Mouse (Mus musculus): ENCODE measurements around the gene Fcmr. TPM values are rescaled to one million over a fixed set of nuclear protein-coding genes. Genes with fewer than 3 reads are reported as not detected.

Gene Fcmr
- total RNA-seq, 2 experiments from 2014 or later: not detected

DNA sequence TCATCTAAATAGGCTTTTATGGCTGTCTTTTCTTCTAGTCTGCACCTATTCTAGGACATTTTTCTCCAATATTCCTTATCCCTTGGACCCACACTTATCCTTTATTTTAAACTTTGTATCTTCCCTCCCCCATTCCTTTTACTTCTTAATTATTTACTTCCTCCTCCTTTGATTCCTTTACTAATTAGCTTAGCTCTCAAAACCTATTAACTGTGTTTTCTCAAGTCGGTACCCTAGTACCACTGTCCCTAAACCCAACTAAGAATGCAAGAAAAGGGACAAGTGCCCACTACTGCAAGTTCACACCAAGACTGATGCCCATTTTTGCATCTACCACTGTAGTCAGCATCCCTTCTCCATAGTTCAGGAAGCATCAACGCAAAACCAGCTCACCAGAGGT lies 9.7 kb upstream of the Fcmr start:
- no peak for DNase-seq (ENCODE audit: low spot score in 2 of 2)

- DNase-seq (ENCODE audit: low spot score in 2 of 2): no peak
These were observed 8.0 kb upstream of the Fcmr start for GRCm38 (mm10) chr1:130857456-130857855.

GRCm38 (mm10) chr1:130864238-130864637 lies 1.2 kb upstream of the Fcmr start:
- peak in 1 of 2 experiments; percentile 25 for DNase-seq (ENCODE audit: low spot score in 2 of 2)

DNA sequence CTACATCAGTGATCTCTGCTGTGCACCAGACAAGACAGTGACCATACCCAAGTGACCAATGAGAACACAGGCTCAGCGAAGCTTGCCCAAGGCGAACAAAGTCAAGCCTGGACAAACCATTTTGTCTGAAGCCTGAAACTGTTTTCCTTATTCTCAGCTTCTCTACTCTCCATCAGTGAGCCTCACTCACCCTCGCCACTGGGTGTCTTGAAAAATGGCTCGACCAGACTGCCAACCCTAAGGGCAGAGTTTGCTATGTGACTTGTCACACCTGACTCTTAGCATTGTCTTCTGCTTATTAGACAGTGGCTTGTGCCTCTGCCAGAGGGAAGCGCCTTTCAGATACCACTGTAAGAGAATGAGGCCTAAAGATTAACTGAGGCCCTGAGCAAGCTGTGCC lies 728 bp upstream of the Fcmr start:
- DNase-seq (ENCODE audit: low spot score in 2 of 2): no peak

- DNase-seq (ENCODE audit: low spot score in 2 of 2): no peak
These were observed 7.4 kb downstream of the Fcmr start for GRCm38 (mm10) chr1:130872912-130873311.

GRCm38 (mm10) chr1:130875139-130875538 lies 9.7 kb downstream of the Fcmr start:
- peak; percentile 44 to 48 for DNase-seq (ENCODE audit: low spot score in 2 of 2)

DNA sequence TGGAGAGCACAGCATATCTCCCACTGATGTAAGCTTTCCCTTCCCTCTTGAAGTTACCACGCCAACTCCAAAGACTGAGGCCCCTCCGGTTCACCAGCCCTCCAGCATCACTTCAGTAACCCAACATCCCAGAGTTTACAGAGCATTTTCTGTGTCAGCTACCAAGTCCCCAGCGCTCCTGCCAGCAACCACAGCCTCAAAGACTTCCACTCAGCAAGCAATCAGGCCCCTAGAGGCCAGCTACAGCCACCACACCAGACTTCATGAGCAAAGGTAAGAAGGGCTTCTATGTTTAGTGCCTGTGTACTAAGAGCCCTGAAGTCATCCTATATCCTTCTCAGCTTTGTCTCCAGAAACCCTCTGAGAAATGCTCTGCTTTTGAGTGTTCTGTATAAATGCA lies 10.4 kb downstream of the Fcmr start:
- DNase-seq (ENCODE audit: low spot score in 2 of 2): no peak

- peak; percentile 46 to 57 for DNase-seq (ENCODE audit: low spot score in 2 of 2)
These were observed 11.6 kb downstream of the Fcmr start for GRCm38 (mm10) chr1:130876931-130877509.

GRCm38 (mm10) chr1:130877889-130878614 lies 12.6 kb downstream of the Fcmr start:
- DNase-seq (ENCODE audit: low spot score in 2 of 2): peak; percentile 14 to 25

GRCm38 (mm10) chr1:130879927-130880326 lies 14.5 kb downstream of the Fcmr start:
- DNase-seq (ENCODE audit: low spot score in 2 of 2): no peak

DNA sequence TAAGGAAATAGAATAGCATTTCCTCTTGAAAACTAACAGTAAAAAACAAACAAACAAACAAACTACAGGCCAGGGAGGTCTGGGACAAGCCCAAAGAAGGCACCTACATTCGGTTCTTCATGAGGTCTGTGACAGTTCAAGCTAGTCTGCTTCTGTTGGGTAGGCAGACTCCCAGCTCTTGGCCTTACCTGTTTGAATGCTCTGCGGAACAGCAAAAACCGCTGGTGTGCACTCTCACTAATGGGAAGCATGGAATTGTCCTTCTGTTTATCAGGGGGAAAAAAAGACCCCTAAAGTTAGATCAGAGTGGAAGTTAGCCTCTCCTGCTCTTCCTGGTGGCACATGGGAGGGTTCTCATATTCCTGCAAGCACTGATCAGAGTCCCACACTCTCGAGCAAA lies 17.7 kb downstream of the Fcmr start:
- DNase-seq (ENCODE audit: low spot score in 2 of 2): no peak

DNA sequence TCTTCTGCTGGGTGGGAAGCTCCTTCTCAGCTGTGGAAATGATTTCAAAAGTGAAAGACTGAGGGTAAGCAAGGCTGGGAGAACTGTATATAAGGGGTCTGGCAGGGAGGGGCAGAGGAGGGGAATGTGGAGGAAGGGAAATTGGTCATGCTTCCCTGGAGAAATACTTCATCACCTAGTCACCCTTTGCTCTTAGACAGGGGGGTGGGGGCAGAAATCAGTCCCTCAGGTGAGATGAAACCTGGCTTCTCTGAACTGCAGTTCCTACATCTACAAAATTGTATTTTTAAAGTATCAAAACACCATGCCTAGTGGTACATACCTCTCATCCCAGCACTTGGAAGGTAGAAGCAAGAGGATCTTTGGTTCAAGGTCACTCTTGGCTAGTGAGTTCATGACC lies 21.9 kb downstream of the Fcmr start, which contains the start of gene Il24:
Gene Il24, minus strand, starts transcription at position 101 of the 400 bp plus-strand sequence.
- DNase-seq (ENCODE audit: low spot score in 2 of 2): no peak

DNA sequence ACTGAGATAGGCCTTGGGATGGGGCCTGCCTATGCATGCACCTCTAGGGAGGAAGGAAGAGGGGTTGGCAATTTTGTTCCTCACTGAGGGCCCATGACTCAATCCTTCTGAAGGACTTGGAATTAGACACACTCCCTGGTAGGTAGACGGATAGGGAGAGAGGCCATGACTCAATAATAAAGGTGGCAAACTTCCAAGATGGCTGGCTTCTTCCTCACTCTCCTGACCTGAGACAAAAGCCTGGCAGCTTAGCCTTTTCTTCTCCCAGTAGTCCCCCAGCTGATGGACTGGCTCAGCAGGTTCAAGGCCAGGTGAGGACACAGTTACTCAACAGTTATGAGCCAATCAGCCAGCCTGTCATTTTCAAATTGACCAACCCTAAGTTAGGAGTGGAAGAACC lies 27.0 kb downstream of the Fcmr start:
- no peak for DNase-seq (ENCODE audit: low spot score in 2 of 2)

DNA sequence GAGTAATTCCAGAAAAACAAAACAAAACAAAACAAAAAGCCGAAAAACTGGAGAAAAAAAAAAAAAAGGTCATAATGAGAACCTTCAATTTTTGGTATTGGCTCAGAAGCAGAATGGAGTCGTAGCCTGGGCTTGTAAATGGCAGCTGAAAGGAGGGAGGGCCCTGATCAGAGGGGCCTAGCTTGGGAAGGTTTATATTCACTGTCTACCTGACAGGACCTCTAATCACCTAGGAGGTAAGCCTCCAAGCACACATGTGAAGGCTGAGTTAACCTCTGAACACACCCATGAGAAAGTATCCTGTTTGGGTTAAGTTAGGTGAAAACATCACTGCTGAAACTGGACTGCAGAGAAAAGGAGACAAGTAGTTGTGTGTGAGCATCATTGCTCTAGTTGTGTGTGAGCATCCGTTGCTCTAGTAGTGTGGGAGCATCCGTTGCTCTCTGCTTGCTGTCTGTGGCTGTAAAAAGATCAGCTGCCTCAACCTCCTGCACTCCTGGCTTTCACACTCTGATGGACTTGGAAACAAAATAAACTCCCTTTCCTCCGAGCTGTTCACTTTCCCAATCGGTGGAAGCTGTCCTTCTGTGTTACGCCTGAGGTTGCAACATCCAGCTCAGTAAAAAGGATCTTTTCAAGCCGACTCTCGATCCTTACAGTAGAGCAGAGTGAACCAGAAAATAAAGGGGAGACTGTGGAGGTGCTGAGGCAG lies 28.0 kb downstream of the Fcmr start:
- no peak for DNase-seq (ENCODE audit: low spot score in 2 of 2)

DNA sequence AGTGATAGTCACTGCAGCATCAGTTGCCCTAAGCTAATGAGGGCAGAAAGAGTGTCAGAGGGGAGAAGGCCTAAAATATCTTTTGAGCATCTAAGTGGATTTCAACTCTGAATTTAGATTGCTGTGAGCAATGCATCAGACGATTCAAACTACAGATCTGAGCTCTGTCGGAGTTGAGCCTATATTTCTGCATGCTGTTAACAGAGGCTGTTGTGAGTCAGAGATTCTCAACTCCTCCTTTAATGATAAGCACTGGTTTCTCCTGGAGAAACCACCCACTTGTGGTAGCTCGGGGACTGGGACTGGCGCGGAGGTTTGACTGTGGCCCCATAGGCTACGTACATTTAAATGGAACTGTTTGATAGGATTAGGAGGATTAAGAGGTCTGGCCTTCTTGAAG lies 29.0 kb downstream of the Fcmr start:
- DNase-seq (ENCODE audit: low spot score in 2 of 2): no peak

GRCm38 (mm10) chr1:130902505-130902904 lies 37.0 kb downstream of the Fcmr start:
- no peak for DNase-seq (ENCODE audit: low spot score in 2 of 2)

DNA sequence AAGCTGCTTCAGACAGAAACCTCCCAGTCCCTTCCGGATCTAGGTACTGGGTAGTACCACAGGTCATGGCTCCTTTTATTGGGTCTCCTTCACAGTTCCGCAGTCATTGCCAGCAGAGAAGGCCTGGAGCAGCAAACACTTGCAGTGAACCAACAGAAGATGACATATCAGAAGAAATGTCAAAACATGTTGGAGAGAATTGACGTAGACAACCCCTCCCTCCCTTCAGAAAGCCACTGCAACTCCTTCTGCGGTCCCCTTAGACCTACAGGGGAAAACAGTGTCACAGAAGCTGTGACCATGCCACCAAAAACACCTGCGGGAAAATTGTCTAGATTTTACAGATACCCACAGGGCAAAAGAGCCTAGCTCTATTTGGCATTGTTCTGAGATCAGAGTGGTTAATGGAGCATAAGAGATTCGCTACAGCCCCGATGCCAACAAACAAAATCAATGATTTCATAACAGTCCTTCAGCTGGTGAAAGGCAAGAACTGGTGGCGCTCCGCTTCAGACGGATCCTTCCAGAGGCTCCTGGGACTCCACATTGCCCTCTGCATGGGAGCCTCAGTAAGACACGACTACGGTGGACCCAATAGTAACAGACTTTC lies 46.0 kb downstream of the Fcmr start, which contains the start of gene Il20:
Gene Il20, minus strand, starts transcription at position 51 of the 610 bp plus-strand sequence.
- DNase-seq (ENCODE audit: low spot score in 2 of 2): no peak

GRCm38 (mm10) chr1:130918323-130918980 lies 53.0 kb downstream of the Fcmr start:
- no peak for DNase-seq (ENCODE audit: low spot score in 2 of 2)

GRCm38 (mm10) chr1:130926484-130926883 lies 61.0 kb downstream of the Fcmr start:
- DNase-seq (ENCODE audit: low spot score in 2 of 2): no peak
